Mouse (Mus musculus): Measurements from ENCODE around the gene Sult2a5. TPM values are rescaled to one million over a fixed set of nuclear protein-coding genes. Genes with fewer than 3 reads are reported as not detected.

Sult2a5 gene
- polyA plus RNA-seq (2017; shearing (Covaris generic)), result not detected

GRCm38 (mm10) chr7:13623667-13624066, at the start of gene Sult2a5:
TSS of gene Sult2a5 (plus strand) at chr7:13623967.

Other genes starting within 250 kb of the Sult2a5 start
- not detected for gene Cabp5, start 225.8 kb upstream of the Sult2a5 start, polyA plus RNA-seq (2017; shearing (Covaris generic))
- not detected for gene Bsph1, start 173.1 kb upstream of the Sult2a5 start, polyA plus RNA-seq (2017; shearing (Covaris generic))
- not detected for gene Bsph2, start 52.9 kb upstream of the Sult2a5 start, polyA plus RNA-seq (2017; shearing (Covaris generic))
- not detected for gene Sult2a2, start 109.5 kb downstream of the Sult2a5 start, polyA plus RNA-seq (2017; shearing (Covaris generic))
- gene Sult2a1, start 213.4 kb downstream of the Sult2a5 start, polyA plus RNA-seq (2017; shearing (Covaris generic)), result not detected

Measured in inflammation-experienced regulatory T-cells, adult 16 weeks (primary cell).